Mouse (Mus musculus) liver, postnatal 0 days (tissue): ENCODE results near the gene Rgs8.

Source experiments
- CTCF ChIP-seq: sonication (generic); IDR thresholded peaks from 2 replicates; pipeline ENCODE4 v1.5.1; 2016; ENCODE audit warnings: antibody characterized with exemption, low read depth
- EP300 ChIP-seq: IDR thresholded peaks from 2 replicates; pipeline ENCODE4 v1.6.1; 2016; ENCODE audit warnings: antibody characterized with exemption, low read depth, mild to moderate bottlenecking

- TF ChIP-seq CTCF (no peak), EP300 (no peak)
Observed at GRCm38 (mm10) chr1:153730671-153731070, 77.8 kb downstream of the Rgs8 start.
